Mouse (Mus musculus) liver, adult 2 months (tissue): ENCODE results near the gene Tcte1. TPM values are rescaled to one million over a fixed set of nuclear protein-coding genes. Genes with fewer than 3 reads are reported as not detected.

ENCODE experiments used
- DNase-seq: peaks from one replicate; pipeline ENCODE4 v3.0.0-alpha.2; 2011; ENCODE audit warnings: low read depth, low spot score; ENCODE audit errors: extremely low read depth
- H3K27ac ChIP-seq: fragments of 200-500 bp; replicated peaks from 2 replicates; pipeline ENCODE4 v1.5.1; 2012; ENCODE audit warnings: low read depth, mild to moderate bottlenecking, control low read depth, inconsistent platforms, low read length; ENCODE audit not compliant: insufficient read depth
- H3K27me3 ChIP-seq: fragments of 200-500 bp; 2 replicates; pipeline ENCODE4 v1.6.1; 2012; ENCODE audit warnings: mild to moderate bottlenecking, moderate library complexity, low read length, inconsistent platforms; ENCODE audit not compliant: control insufficient read depth, insufficient read depth
- H3K36me3 ChIP-seq: fragments of 200-500 bp; 2 replicates; pipeline ENCODE4 v1.6.1; 2012; ENCODE audit warnings: low read length, inconsistent platforms; ENCODE audit not compliant: control insufficient read depth, insufficient read depth
- H3K4me1 ChIP-seq: fragments of 200-500 bp; 2 replicates; pipeline ENCODE4 v1.6.1; 2011; ENCODE audit warnings: low read length; ENCODE audit not compliant: control insufficient read depth, insufficient read depth
- H3K4me3 ChIP-seq: fragments of 200-500 bp; 2 replicates; pipeline ENCODE4 v1.5.1; 2011; ENCODE audit warnings: low read depth, mild to moderate bottlenecking, control low read depth, low read length, moderate library complexity; ENCODE audit not compliant: insufficient read depth
- H3K79me2 ChIP-seq: fragments of 200-500 bp; 2 replicates; pipeline ENCODE4 v1.6.1; 2012; ENCODE audit warnings: inconsistent platforms, mild to moderate bottlenecking, low read length, moderate library complexity; ENCODE audit not compliant: control insufficient read depth, insufficient read depth
- H3K9ac ChIP-seq: fragments of 200-500 bp; 2 replicates; pipeline ENCODE4 v1.6.1; 2012; ENCODE audit warnings: low read depth, mild to moderate bottlenecking, control low read depth, inconsistent platforms, low read length
- CTCF ChIP-seq: fragments of 200-500 bp; IDR thresholded peaks from 2 replicates; pipeline ENCODE4 v1.5.1; 2011; ENCODE audit warnings: low read depth, low read length, control low read depth
- POLR2A ChIP-seq: fragments of 200-500 bp; IDR thresholded peaks from 2 replicates; pipeline ENCODE4 v1.6.1; 2011; ENCODE audit warnings: low read length, control low read depth; ENCODE audit not compliant: insufficient read depth; ENCODE audit errors: extremely low read depth
- WGBS: fragments of 180-500 bp; shearing (Covaris S2); methylation state at CpG from one replicate; pipeline ENCODE4 v1.1.7; 2018; 5-methylcytosine and 5-hydroxymethylcytosine counted together
- polyA plus RNA-seq: library from polyadenylated mRNA; depleted of rRNA; stranded (reverse); fragments of >200 nt; gene quantifications from 2 replicates; pipeline ENCODE4 v1.2.3, GENCODE M21; 2012
- total RNA-seq: library from RNA; depleted of rRNA; stranded (reverse); fragments of >200 nt; gene quantifications from 2 replicates; pipeline ENCODE4 v1.2.3, GENCODE M21; 2014

Gene Tcte1
- total and polyA plus RNA-seq, 2 experiments: not detected

DNA sequence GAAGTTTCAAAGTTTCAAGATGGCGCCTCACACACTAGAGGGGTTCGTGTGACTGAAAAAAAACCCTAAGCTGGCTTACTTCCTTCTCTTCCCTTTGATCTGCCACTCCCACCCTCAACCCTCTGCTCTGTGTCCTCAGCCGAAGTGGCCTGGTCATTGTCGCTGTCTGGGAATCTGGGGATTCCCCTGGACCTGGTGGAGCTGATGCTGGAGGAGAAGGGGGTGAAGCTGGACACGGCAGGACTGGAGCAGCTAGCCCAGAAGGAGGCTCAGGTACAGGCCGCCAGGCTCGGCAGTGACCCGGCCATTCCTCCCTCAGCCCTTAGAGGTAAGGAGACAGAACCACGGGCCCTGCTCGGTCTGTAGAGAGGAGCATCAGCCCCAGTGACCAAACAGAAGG lies 7.4 kb upstream of the Tcte1 start:
- DNase-seq: no peak
- TF ChIP-seq POLR2A: no peak
- no peak for TF ChIP-seq CTCF
- H3K4me3 ChIP-seq: no peak overlapping the region

GRCm38 (mm10) chr17:45516488-45516887 lies 6.7 kb upstream of the Tcte1 start:
- no peaks in the 10 kb centered on the region for H3K36me3 ChIP-seq
- H3K4me1 ChIP-seq: peaks cover 3% of the 10 kb centered on the region
- TF ChIP-seq POLR2A (no peak), CTCF (peak; percentile 59)
- no peak overlapping the region for H3K27ac ChIP-seq
- WGBS: 72% methylated on average over 8 of the region's 8 CpGs
- H3K27me3 ChIP-seq: no peaks in the 10 kb centered on the region
- DNase-seq: peak; percentile 42
- no peaks in the 10 kb centered on the region for H3K79me2 ChIP-seq
- H3K4me3 ChIP-seq: no peak overlapping the region
- no peak overlapping the region for H3K9ac ChIP-seq

More for the DNA sequence above, 7.4 kb upstream of the Tcte1 start:
- WGBS: 89% methylated on average over 10 of the region's 10 CpGs
- Histone ChIP-seq H3K79me2 (no peaks in the 10 kb centered on the region), H3K4me1 (peaks cover 3% of the 10 kb centered on the region), H3K36me3 (no peaks in the 10 kb centered on the region), H3K9ac (no peak overlapping the region), H3K27me3 (no peaks in the 10 kb centered on the region), H3K27ac (no peak overlapping the region)

DNA sequence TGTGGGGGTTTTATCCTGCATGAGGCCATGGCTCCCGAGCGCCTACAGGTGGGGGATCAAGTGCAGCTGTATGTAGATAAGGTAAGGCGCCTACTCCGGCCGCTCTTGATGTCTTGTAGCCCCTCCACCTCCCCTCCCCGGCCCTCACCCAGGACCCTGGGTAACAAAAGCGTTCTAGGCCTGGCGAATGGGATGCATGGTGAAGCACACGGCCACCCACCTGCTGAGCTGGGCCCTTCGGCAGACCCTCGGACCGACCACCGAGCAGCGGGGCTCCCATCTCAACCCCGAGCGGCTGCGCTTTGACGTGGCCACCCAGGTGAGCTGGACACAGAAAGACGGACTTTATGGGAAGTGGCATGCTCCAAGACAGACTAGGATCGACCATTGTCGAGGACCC lies 6.1 kb upstream of the Tcte1 start:
- peaks cover 3% of the 10 kb centered on the region for H3K4me1 ChIP-seq
- no peak for DNase-seq
- H3K36me3 ChIP-seq: no peaks in the 10 kb centered on the region
- WGBS: 96% methylated on average over 21 of the region's 21 CpGs
- H3K27ac ChIP-seq: no peak overlapping the region
- no peaks in the 10 kb centered on the region for H3K79me2 ChIP-seq
- no peak overlapping the region for H3K9ac ChIP-seq
- H3K27me3 ChIP-seq: no peaks in the 10 kb centered on the region
- TF ChIP-seq POLR2A (no peak), CTCF (no peak)
- H3K4me3 ChIP-seq: no peak overlapping the region

DNA sequence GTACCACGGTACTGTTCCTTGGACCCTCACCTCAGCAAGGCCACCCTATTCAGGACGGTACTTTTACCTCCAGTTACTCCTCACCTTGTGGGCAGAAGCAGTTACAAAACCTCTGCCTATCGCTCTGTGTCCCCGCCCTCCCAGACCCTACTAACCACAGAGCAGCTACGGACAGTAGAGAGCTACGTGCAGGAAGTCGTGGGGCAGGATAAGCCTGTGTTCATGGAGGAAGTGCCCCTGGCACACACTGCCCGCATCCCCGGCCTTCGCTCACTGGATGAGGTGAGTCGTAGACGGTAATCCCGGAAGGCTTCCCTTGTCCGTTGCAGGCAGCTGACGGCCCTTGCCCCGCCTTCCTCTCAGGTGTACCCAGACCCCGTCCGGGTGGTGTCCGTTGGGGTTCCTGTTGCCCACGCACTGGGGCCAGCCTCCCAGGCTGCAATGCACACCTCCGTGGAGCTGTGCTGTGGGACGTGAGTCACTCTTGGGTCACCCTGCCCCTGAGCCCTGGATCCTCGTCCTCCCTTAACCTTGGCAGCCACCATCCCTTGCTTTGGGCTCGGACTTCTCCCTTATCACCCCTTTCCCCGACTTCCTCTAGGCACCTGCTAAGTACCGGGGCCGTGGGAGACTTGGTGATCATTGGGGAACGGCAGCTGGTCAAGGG lies 5.6 kb upstream of the Tcte1 start:
- 93% methylated on average over 28 of the region's 28 CpGs for WGBS
- H3K27ac ChIP-seq: no peak overlapping the region
- DNase-seq: no peak
- H3K27me3 ChIP-seq: no peaks in the 10 kb centered on the region
- TF ChIP-seq CTCF: no peak
- TF ChIP-seq POLR2A: no peak
- H3K4me3 ChIP-seq: no peak overlapping the region
- H3K36me3 ChIP-seq: no peaks in the 10 kb centered on the region
- peaks cover 3% of the 10 kb centered on the region for H3K4me1 ChIP-seq
- no peak overlapping the region for H3K9ac ChIP-seq
- no peaks in the 10 kb centered on the region for H3K79me2 ChIP-seq

- no peak for DNase-seq
- H3K36me3 ChIP-seq: no peaks in the 10 kb centered on the region
- H3K79me2 ChIP-seq: no peaks in the 10 kb centered on the region
- 92% methylated on average over 12 of the region's 12 CpGs for WGBS
- no peak for TF ChIP-seq CTCF
- TF ChIP-seq POLR2A: no peak
- H3K27me3 ChIP-seq: no peaks in the 10 kb centered on the region; the same call in 1 of the 2 replicates
- no peak overlapping the region for H3K27ac ChIP-seq
- no peak overlapping the region for H3K9ac ChIP-seq
- peaks cover 3% of the 10 kb centered on the region for H3K4me1 ChIP-seq
- H3K4me3 ChIP-seq: no peak overlapping the region
Observed at GRCm38 (mm10) chr17:45518766-45519475, 4.3 kb upstream of the Tcte1 start.

DNA sequence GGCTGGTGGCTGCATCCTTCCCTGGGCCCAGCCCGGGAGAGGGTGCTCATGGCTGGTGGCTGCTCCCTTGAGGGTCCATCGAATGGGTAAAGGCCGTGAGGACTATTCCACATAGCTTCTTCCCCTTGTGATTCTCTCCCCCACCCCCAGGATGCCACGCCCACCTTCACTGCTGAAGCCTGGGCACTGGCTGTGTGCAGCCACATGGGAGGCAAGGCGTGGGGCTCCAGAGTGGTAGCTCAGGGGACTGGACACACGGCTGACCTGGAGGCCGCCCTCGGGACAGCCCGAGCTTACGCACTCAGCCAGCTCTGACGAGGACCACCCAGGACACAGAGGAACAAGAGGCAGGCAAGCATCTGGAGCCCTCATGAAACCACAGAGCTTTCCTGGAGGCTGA lies 3.1 kb upstream of the Tcte1 start:
- 93% methylated on average over 11 of the region's 11 CpGs for WGBS
- H3K27ac ChIP-seq: no peak overlapping the region
- H3K4me3 ChIP-seq: no peak overlapping the region
- DNase-seq: no peak
- no peaks in the 10 kb centered on the region for H3K79me2 ChIP-seq
- H3K27me3 ChIP-seq: no peaks in the 10 kb centered on the region; the same call in 1 of the 2 replicates
- H3K9ac ChIP-seq: no peak overlapping the region
- H3K4me1 ChIP-seq: no peaks in the 10 kb centered on the region
- no peaks in the 10 kb centered on the region for H3K36me3 ChIP-seq
- TF ChIP-seq CTCF (no peak), POLR2A (no peak)
